Mouse (Mus musculus): Measurements from ENCODE around the gene Ifi35.
A peak's percentile ranks its signal among the peaks of the same experiment; 100 is the strongest.
"Not testable (repeated sequence)": the region's sequence is repeated elsewhere in the genome, so short reads cannot be mapped to it uniquely, and the experiment has no call there.

Gene Ifi35

DNA sequence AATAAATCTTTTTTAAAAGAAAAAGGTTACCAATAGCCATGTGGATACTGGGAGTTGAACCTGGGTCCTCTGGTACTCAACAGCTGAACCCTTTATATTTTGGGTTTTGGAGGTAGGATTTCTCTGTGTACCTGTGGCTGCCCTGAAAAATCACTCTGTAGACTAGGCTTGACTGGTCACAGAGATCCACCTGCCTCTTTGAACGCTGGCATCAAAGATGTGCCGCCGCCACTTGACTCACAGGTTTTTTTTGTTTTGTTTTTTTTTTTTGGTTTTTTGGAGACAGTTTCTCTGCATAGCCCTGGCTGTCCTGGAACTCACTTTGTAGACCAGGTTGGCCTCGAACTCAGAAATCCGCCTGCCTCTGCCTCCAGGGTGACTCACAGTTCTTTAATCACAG, 421 bp upstream of the Ifi35 start:
- no peak for DNase-seq (ENCODE audit: low read depth, low spot score)

DNA sequence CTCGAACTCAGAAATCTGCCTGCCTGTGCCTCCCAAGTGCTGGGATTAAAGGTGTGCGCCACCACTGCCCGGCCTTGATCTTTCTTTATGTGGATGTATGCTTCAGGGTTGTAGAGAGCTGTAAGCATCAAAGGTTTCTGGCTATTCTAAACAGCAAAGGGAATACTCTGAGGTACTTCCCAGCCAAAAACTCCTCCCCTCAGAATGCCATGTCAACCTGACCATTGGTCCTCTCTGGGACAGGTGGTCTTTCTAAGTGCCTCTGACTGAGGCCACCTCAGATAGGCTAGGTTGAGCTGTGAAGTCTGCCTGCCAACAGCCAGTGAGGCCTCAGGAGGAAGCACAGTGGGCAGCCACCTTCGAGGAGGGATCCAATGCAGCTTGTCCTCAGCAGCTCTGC, 692 bp downstream of the Ifi35 start:
- DNase-seq (ENCODE audit: low read depth, low spot score): no peak

- not testable (repeated sequence) for DNase-seq (ENCODE audit: low read depth, low spot score)
Observed at GRCm38 (mm10) chr11:101449596-101449995, 1.4 kb downstream of the Ifi35 start.

DNA sequence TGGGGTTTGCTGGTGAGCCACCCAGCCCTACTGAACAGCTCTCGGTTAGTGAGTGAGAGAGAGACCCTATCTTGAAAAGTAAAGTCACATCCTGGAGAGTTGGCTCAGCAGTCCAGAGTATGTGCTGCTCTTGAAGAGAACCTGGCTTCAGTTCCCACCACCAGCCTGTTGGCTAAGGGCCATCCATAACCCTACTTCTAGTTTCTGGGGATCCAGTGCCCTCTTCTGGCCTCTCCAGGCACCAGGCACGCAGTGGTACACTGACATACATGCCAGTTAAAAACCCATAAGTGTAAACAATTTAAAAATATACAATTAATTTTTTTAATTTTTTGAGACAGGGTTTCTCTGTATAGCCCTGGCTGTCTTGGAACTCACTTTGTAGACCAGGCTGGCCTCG, 2.2 kb downstream of the Ifi35 start:
- peak; percentile 58 for DNase-seq (ENCODE audit: low read depth, low spot score)

DNA sequence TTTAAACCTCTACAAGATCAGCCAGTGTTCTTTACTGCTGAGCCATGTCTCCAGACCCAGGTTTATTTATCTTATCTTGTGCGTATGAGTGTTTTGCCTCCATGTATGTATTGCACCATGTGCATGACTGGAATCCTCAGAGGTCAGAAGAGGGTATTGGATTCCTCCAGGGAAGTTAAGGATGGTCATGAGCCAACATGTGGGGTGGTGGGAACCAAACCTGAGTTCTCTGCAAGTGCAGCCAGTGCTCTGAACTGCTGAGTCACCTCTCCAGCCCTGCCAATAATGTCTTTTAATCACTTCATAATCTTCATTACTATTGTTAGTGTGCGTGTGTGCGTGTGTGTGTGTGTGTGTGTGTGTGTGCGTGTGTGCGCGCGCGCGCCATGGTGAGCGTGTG, 3.3 kb downstream of the Ifi35 start:
- DNase-seq (ENCODE audit: low read depth, low spot score): no peak

- no peak for DNase-seq (ENCODE audit: low read depth, low spot score)
Observed at GRCm38 (mm10) chr11:101452093-101452774, 4.0 kb downstream of the Ifi35 start.

DNA sequence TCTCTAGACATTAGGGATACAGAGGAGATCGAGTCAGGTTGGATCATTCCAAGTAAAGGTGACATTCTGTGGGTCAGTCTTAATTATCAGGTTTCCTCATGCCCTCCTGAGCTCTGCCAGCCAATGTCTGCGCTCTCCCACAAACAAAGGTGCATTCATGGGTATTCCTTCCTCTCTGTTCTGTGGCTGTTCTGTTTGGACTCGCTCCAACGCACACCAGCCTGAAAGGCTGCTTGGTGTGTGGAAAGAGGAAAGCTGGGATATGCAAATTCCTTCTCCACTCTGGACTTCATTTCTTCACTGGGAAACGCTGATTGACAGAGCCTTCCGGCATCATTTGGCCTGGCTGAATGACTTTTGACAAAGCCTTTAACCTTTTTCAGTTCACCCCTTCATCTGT, 6.5 kb downstream of the Ifi35 start:
- DNase-seq (ENCODE audit: low read depth, low spot score): no peak

GRCm38 (mm10) chr11:101455627-101456026, 7.4 kb downstream of the Ifi35 start:
- no peak for DNase-seq (ENCODE audit: low read depth, low spot score)

DNA sequence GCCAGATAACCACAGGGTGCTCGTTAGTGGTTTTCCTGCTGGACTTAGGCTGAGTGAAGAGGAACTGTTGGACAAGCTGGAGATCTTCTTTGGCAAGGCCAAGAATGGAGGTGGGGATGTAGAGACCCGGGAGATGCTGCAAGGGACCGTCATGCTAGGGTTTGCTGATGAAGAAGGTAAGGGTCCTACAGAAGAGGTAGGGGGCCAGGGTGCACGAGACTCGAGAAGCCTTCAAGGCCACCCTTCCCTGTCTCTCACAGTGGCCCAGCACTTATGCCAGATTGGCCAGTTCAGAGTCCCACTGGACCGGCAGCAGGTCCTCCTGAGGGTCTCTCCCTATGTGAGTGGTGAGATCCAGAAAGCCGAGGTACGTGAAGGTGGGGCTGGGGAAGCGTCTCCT, 9.4 kb downstream of the Ifi35 start:
- no peak for DNase-seq (ENCODE audit: low read depth, low spot score)

GRCm38 (mm10) chr11:101458217-101458616, 10.0 kb downstream of the Ifi35 start:
- no peak for DNase-seq (ENCODE audit: low read depth, low spot score)

DNA sequence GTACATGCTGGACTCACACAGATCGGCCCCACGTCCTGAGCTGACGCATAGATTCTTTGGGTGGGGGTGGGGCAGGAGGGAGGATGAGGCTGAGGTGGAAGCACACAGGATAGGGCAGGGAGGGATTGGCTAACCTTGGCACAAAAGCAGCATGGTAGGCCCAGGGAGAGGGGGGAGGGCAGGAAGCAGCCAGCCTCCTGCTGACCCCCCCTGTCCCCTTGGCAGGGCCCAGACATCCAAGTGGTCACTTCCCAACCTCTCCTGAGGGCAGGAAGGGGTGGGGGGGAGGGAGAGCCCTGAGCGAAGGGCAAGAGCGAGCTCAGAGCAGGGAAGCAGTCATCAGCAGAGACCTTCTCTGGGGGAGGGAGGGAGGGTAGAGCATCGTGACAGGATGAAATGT, 11.5 kb downstream of the Ifi35 start:
- no peak for DNase-seq (ENCODE audit: low read depth, low spot score)

DNA sequence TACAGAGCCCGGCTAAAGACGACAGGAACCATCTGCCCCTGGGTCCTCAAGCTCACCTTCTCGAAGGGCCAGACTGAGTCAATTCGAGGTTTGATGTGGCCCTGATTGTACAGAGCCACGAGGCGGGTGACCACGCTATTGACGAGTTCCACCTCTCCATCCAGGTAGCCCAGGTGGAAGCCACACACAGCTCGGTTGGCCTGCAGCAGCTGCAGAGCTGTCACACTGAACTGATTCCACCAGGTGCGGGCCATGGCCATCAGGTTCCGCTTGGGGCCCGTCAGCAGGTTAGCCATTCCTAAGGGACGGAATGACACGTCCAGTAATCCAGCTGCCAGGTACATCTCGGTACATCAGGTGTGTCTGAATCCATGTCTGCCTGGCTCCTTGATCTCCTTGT, 12.1 kb downstream of the Ifi35 start:
- DNase-seq (ENCODE audit: low read depth, low spot score): no peak

DNA sequence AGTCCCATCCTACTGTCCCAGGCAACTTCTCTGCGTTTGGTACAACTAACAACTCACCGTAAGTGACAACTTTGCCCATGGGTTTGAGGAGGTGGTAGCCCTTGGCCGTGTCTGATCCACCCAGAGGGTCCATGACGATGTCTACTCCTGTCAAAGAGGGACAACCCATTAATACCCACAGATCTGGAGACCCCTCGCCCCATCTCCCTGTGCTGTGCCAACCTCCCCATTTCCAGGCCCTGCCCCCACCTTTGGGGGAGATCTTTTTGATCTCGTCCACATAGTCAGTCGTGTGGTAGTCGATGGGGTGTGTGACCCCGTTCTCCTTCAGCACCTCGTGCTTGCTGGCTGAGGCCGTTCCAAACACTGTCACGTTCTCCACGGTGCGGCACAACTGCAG, 13.9 kb downstream of the Ifi35 start:
- no peak for DNase-seq (ENCODE audit: low read depth, low spot score)

DNA sequence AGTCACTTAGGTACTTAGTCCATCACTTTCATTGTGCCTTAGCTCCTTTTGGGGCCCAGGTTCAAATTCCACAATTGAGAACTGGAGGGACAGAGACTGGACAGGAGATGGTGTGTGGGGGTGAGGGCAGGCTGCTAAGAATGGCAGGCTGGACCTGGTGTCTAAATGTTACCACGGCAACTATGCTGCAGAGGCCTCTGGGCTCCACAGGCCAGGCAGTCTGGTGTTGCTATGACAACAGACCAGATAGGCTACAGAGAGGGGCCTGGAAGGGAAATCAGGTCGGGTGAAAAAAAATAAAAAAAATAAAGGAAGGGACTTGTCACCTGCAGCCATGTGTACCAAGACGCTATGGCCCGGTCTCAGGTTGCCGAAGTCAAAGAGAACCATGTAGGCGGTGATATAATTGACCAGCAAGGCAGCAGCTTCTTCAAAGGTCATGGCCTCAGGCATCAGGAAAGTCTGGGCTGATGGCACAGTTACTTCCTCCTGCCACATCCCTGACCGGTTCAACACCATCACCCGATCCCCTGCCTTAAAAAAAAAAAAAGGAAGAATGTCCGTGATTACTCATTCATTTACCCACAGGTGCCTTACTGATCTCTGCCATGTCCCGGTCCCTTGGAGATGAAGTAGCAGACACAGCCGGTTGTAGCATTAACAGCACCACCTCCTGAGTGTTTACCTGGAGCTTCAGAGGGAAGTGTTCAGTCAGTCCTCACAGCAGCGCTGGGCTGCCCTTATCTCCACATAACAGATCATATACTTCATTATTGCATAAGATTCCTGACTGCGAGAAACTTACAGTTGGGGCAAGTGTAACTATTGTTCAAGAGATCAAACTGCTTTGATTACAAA, 14.6 kb downstream of the Ifi35 start:
- no peak for DNase-seq (ENCODE audit: low read depth, low spot score)

GRCm38 (mm10) chr11:101464211-101465100, 16.2 kb downstream of the Ifi35 start, which contains the start of gene Rnd2:
Rnd2 (plus strand) TSS chr11:101464999.
- peak; percentile 64 for DNase-seq (ENCODE audit: low read depth, low spot score)

DNA sequence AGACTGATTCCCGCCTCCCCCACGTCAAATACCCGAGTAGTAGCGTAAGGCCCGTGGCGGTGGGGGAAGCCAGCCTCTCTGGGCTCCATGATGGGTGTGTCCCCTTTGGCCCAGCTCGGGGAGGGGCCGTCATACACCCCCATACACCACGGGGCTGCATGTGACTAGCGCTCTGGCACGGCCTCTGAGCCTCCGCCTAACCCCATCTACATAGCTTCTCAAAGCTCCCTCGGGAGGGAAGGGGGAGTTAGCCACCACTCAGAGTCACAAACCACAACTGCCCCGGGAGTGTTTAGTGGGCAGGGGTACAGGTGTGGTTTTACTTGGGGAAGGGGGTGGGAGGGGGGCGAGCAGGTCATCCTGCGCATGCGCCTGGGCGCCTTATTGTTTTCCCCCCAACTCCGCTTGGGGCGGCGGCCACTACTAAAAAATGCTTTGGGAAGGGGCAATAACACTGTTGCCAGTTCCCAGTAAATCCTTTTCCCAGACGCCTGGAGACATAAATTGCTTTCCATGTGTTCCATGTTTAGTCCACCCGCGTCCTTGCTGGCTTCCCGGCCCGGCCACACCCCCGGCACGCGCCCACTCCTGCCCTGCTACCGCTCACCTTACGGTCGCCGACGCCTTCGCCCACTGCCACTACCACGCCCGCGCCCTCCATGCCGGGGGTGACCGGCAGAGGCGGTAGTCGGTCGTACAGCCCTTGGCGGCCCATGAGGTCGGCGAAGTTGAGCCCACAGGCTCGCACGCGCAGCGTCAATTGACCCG, 17.1 kb downstream of the Ifi35 start:
- peak; percentile 91 for DNase-seq (ENCODE audit: low read depth, low spot score)

- peak; percentile 67 for DNase-seq (ENCODE audit: low read depth, low spot score)
Observed at GRCm38 (mm10) chr11:101465869-101466551, 17.8 kb downstream of the Ifi35 start, which contains the start of gene Vat1. Vat1 (minus strand) TSS chr11:101466230.

DNA sequence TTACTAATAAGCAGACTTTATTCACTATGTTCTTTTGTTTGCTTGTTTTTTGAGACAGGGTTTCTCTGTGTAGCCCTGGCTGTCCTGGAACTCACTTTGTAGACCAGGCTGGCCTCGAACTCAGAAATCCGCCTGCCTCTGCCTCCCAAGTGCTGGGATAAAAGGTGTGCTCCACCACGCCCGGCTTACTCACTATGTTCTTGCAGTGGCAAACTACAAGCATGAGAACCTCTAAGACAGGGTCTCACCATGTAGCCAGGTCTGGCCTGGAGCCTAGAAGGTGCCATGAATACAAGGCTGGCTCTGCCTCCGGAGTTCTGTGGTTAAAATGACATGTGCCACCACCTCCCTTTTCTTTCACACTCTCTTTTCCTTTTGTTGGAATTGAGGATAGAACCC, 18.3 kb downstream of the Ifi35 start:
- DNase-seq (ENCODE audit: low read depth, low spot score): not testable (repeated sequence)

DNA sequence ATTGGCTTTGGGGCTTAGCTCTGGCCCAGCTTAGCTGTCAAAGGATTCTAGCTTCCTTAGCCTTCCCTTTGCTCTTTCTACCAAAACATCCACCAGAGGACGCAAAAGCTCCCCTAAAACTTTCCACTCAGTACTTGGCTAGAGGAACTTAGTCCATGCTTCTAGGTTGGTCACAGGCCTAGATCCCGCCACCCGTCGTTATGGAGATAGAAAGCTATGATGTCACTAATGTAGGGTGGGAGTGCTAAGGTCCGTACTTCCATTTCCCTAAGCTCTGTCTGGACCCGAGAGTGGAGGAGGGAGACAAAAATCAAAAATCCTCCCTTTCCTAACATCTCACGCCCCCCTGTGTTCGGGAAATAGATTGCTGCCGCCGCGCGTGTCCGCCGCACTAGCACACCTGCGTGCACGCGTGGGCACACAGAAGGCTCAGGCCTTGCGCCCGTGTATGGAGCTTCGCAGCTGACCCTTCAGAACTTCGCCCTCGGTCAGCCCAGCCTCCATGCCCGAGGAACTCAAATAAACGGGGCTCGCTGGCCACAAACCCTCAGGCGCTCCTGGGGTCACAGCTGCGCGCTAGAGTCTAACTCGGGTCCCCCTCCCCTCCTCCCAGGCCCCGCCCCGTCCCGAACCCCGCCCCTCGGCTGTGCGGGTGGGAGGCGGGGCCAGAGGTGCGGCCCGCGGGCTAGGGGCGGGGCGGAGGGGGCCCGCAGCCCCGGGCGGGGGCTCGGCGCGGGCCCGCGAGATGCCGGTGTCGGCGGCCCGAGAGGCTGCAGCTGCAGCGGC, 19.5 kb downstream of the Ifi35 start:
- DNase-seq (ENCODE audit: low read depth, low spot score): peak; percentile 87

- DNase-seq (ENCODE audit: low read depth, low spot score): no peak
Observed at GRCm38 (mm10) chr11:101468263-101468688, 20.1 kb downstream of the Ifi35 start.
